Mouse (Mus musculus) cortical plate, adult 2 months (tissue): Measurements from ENCODE around the gene Qrfpr. TPM values are rescaled to one million over a fixed set of nuclear protein-coding genes. Genes with fewer than 3 reads are reported as not detected.

Experiments
- H3K27ac ChIP-seq: fragments of 200-500 bp; 2 replicates; pipeline ENCODE4 v1.5.1; 2012; ENCODE audit warnings: low read length, control low read depth, inconsistent platforms; ENCODE audit not compliant: insufficient read depth
- H3K4me1 ChIP-seq: fragments of 200-500 bp; 2 replicates; pipeline ENCODE4 v1.6.1; 2011; ENCODE audit warnings: low read length; ENCODE audit not compliant: control insufficient read depth, insufficient read depth
- H3K4me3 ChIP-seq: fragments of 200-500 bp; 2 replicates; pipeline ENCODE4 v1.5.1; 2011; ENCODE audit warnings: mild to moderate bottlenecking, low read length, control low read depth; ENCODE audit not compliant: insufficient read depth
- CTCF ChIP-seq: fragments of 200-500 bp; IDR thresholded peaks from 2 replicates; pipeline ENCODE4 v1.5.1; 2011; ENCODE audit warnings: mild to moderate bottlenecking, control low read depth, low read length; ENCODE audit not compliant: insufficient read depth; ENCODE audit errors: extremely low read depth
- POLR2A ChIP-seq: fragments of 200-500 bp; IDR thresholded peaks from 2 replicates; pipeline ENCODE4 v1.6.1; 2011; ENCODE audit warnings: mild to moderate bottlenecking, low read length, control low read depth; ENCODE audit not compliant: insufficient read depth; ENCODE audit errors: extremely low read depth
- polyA plus RNA-seq: library from polyadenylated mRNA; depleted of rRNA; stranded (reverse); fragments of >200 nt; gene quantifications from 2 replicates; pipeline ENCODE4 v1.2.3, GENCODE M21; 2012; rRNA removed

Gene Qrfpr
- 4.7 and 5.4 TPM in 2 replicates for polyA plus RNA-seq

GRCm38 (mm10) chr3:36221743-36222682 lies at the start of gene Qrfpr:
Gene Qrfpr (minus strand): TSS chr3:36222313.
- TF ChIP-seq CTCF (no peak), POLR2A (peak; percentile 48; the same call in 1 of the 2 replicates)
- peak within 1 kb of the TSS; percentile 28 for H3K4me3 ChIP-seq
- H3K27ac ChIP-seq: no peak within 1 kb of the TSS
- no peaks in the 10 kb centered on the region for H3K4me1 ChIP-seq

- Histone ChIP-seq H3K4me3 (no peak overlapping the region), H3K4me1 (no peaks in the 10 kb centered on the region), H3K27ac (no peak overlapping the region)
- TF ChIP-seq POLR2A (no peak), CTCF (no peak)
Measured at GRCm38 (mm10) chr3:36263873-36264272, 41.8 kb upstream of the Qrfpr start.

- TF ChIP-seq POLR2A (no peak), CTCF (no peak)
- H3K4me3 ChIP-seq: no peak overlapping the region
- H3K4me1 ChIP-seq: no peaks in the 10 kb centered on the region
- no peak overlapping the region for H3K27ac ChIP-seq
Measured at GRCm38 (mm10) chr3:36263265-36263664, 41.2 kb upstream of the Qrfpr start.

- Histone ChIP-seq H3K4me3 (no peak overlapping the region), H3K27ac (no peak overlapping the region), H3K4me1 (no peaks in the 10 kb centered on the region)
- no peak for TF ChIP-seq CTCF
- TF ChIP-seq POLR2A: no peak
Measured at GRCm38 (mm10) chr3:36250585-36250984, 28.5 kb upstream of the Qrfpr start.

GRCm38 (mm10) chr3:36248446-36248845 lies 26.3 kb upstream of the Qrfpr start:
- H3K4me1 ChIP-seq: no peaks in the 10 kb centered on the region
- TF ChIP-seq CTCF (no peak), POLR2A (no peak)

GRCm38 (mm10) chr3:36229941-36230340 lies 7.8 kb upstream of the Qrfpr start:
- H3K27ac ChIP-seq: no peak overlapping the region
- H3K4me3 ChIP-seq: no peak overlapping the region
- TF ChIP-seq CTCF (no peak), POLR2A (no peak)
- no peaks in the 10 kb centered on the region for H3K4me1 ChIP-seq

More at GRCm38 (mm10) chr3:36248446-36248845, 26.3 kb upstream of the Qrfpr start:
- H3K4me3 ChIP-seq: no peak overlapping the region
- H3K27ac ChIP-seq: no peak overlapping the region

GRCm38 (mm10) chr3:36227246-36227645 lies 5.1 kb upstream of the Qrfpr start:
- TF ChIP-seq POLR2A: no peak
- TF ChIP-seq CTCF: no peak
- Histone ChIP-seq H3K4me1 (no peaks in the 10 kb centered on the region), H3K27ac (no peak overlapping the region), H3K4me3 (no peak overlapping the region)

GRCm38 (mm10) chr3:36223361-36223760 lies 1.2 kb upstream of the Qrfpr start:
- TF ChIP-seq POLR2A (no peak), CTCF (no peak)
- H3K27ac ChIP-seq: no peak overlapping the region
- H3K4me1 ChIP-seq: no peaks in the 10 kb centered on the region
- no peak overlapping the region for H3K4me3 ChIP-seq

GRCm38 (mm10) chr3:36212758-36213157 lies 9.4 kb downstream of the Qrfpr start:
- no peak overlapping the region for H3K27ac ChIP-seq
- TF ChIP-seq CTCF (no peak), POLR2A (no peak)
- H3K4me3 ChIP-seq: no peak overlapping the region
- H3K4me1 ChIP-seq: peaks cover 5% of the 10 kb centered on the region; the same call in 1 of the 2 replicates

GRCm38 (mm10) chr3:36210939-36211338 lies 11.2 kb downstream of the Qrfpr start:
- H3K27ac ChIP-seq: no peak overlapping the region
- no peak for TF ChIP-seq CTCF
- TF ChIP-seq POLR2A: no peak
- no peak overlapping the region for H3K4me3 ChIP-seq
- H3K4me1 ChIP-seq: peaks cover 5% of the 10 kb centered on the region; the same call in 1 of the 2 replicates
